ENCODE assay signal across 18 mouse cellular contexts in the genomic region with DNA sequence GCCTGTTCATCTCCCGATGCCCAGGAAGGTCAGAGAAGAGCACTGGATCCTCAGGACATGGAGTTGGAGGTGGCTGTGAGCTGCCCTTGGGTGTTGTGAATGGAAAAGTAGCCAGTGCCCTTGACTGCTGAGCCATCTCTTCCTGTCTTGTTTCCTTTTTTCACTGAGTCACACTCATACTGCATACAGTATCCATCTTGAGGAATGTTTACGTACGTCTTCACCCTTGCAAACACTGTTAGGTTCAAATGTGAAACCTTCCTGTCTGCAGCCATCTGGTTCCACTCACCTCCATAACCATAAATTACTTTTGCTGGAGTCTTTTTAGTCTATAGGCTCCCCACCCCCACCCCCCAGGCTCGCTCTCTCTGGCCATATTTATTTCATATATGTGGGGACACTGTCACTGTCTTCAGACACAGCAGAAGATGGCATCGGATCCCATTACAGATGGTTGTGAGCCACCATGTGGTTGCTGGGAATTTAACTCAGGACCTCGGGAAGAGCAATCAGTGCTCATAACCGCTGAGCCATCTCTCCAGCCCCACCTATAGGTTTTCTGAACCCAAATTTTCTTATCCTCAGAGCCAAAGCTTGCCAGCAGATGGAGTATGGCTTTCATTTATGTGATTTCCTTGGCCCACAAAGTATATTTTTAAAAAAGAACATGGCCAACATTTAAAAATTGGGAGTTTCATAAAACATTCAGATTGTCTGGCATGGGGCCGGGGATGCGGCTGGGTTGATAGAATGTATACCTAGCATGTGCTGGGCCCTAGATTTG. TPM values are rescaled to one million over a fixed set of nuclear protein-coding genes. Genes with fewer than 3 reads are reported as not detected.
A peak's percentile ranks its signal among the peaks of the same experiment; 100 is the strongest.
DNase-seq lines count a peak whose midpoint lies in the region; ATAC-seq and TF ChIP-seq lines count a peak whose summit lies in the region.
"Had no signal": no experiment of that assay in that cellular context is flagged by ENCODE, and none has a peak within 500 bp of the region (broad histone marks: within the 10 kb centered on the region; RNA-seq: fewer than 3 reads in every experiment).

No protein-coding gene starts in this region.

- no peaks in the 10 kb centered on the region for H3K9me3 ChIP-seq in forebrain, postnatal 0 days (ENCODE audit: low read length)
- no peaks in the 10 kb centered on the region for H3K9me3 ChIP-seq in forebrain, embryonic 15.5 days
- no peaks in the 10 kb centered on the region for H3K9me3 ChIP-seq in heart, embryonic 15.5 days (replicated peaks)
- H3K9me3 ChIP-seq in lung, postnatal 0 days (ENCODE audit: low read length) = no peaks in the 10 kb centered on the region
- no peaks in the 10 kb centered on the region for H3K9me3 ChIP-seq in limb, embryonic 10.5 days (replicated peaks)
- H3K9me3 ChIP-seq: forebrain, embryonic 13.5 days; liver, embryonic 12.5 days; lung, embryonic 15.5 days had no signal

- DNase-seq in forebrain, postnatal 0 days = peak; percentile 9
- DNase-seq in heart, postnatal 25 days (ENCODE audit: low spot score) = no peak
- DNase-seq in lung, postnatal 0 days (ENCODE audit: low spot score) = no peak
- no peak for DNase-seq in lung, postnatal 10 days
- no peak for DNase-seq in limb, embryonic 10.5 days (ENCODE audit: low spot score)
- DNase-seq in thymus, postnatal 4 days = no peak
- DNase-seq: cerebellum, postnatal 14 days; embryo, embryonic 11 days; kidney, adult 8-10 months; layer of hippocampus, postnatal 36 days; right cerebral cortex, adult 18-20 months; thymus, adult 18-20 months had no signal

- TF ChIP-seq CTCF in forebrain, postnatal 0 days (IDR thresholded peaks at IDR 0.05; ENCODE audit: low read depth) = peak; percentile 43
- TF ChIP-seq CTCF in lung, postnatal 0 days (IDR thresholded peaks at IDR 0.05) = peak; percentile 6; the same call in 1 of the 2 replicates

- no peak overlapping the region for H3K4me2 ChIP-seq in forebrain, postnatal 0 days (ENCODE audit: low read depth)
- H3K4me2 ChIP-seq in forebrain, embryonic 15.5 days (replicated peaks) = no peak overlapping the region
- H3K4me2 ChIP-seq in heart, embryonic 15.5 days = no peak overlapping the region
- H3K4me2 ChIP-seq in lung, postnatal 0 days (replicated peaks; ENCODE audit: low read depth, low read length) = no peak overlapping the region
- H3K4me2 ChIP-seq: forebrain, embryonic 13.5 days; liver, embryonic 12.5 days; lung, embryonic 15.5 days had no signal

- no peaks in the 10 kb centered on the region for H3K4me1 ChIP-seq in forebrain, postnatal 0 days (ENCODE audit: insufficient read depth)
- H3K4me1 ChIP-seq in forebrain, embryonic 15.5 days = no peaks in the 10 kb centered on the region
- peaks cover 77% of the 10 kb centered on the region for H3K4me1 ChIP-seq in heart, embryonic 15.5 days (replicated peaks)
- no peaks in the 10 kb centered on the region for H3K4me1 ChIP-seq in lung, postnatal 0 days (ENCODE audit: insufficient read depth, low read depth, low read length)
- H3K4me1 ChIP-seq in limb, embryonic 10.5 days = peaks cover 43% of the 10 kb centered on the region
- H3K4me1 ChIP-seq: forebrain, embryonic 13.5 days had no signal

- ATAC-seq in forebrain, postnatal 0 days = no peak
- no peak for ATAC-seq in forebrain, embryonic 15.5 days (replicated peaks)
- no peak for ATAC-seq in heart, embryonic 15.5 days (replicated peaks; ENCODE audit: insufficient number of reproducible peaks, insufficient read depth, low FRiP score, low read depth)
- ATAC-seq in lung, postnatal 0 days = no peak
- ATAC-seq: forebrain, embryonic 13.5 days; hindbrain, embryonic 16.5 days; liver, embryonic 12.5 days had no signal

- no peaks in the 10 kb centered on the region for H3K27me3 ChIP-seq in forebrain, postnatal 0 days (ENCODE audit: insufficient read depth, low read length)
- no peaks in the 10 kb centered on the region for H3K27me3 ChIP-seq in forebrain, embryonic 15.5 days
- H3K27me3 ChIP-seq in heart, embryonic 15.5 days = no peaks in the 10 kb centered on the region
- H3K27me3 ChIP-seq in lung, postnatal 0 days (replicated peaks; ENCODE audit: insufficient read depth, low read length) = no peaks in the 10 kb centered on the region
- no peaks in the 10 kb centered on the region for H3K27me3 ChIP-seq in limb, embryonic 10.5 days (ENCODE audit: low read depth, poor library complexity, severe bottlenecking)
- H3K27me3 ChIP-seq: forebrain, embryonic 13.5 days; lung, embryonic 15.5 days had no signal

- WGBS in forebrain, postnatal 0 days = 84% methylated on average over 9 of the region's 9 CpGs
- WGBS in forebrain, embryonic 15.5 days = 83% methylated on average over 9 of the region's 9 CpGs
- 78% methylated on average over 9 of the region's 9 CpGs for WGBS in heart, embryonic 15.5 days
- 65% methylated on average over 9 of the region's 9 CpGs for WGBS in lung, postnatal 0 days
- 68% methylated on average over 9 of the region's 9 CpGs for WGBS in limb, embryonic 10.5 days

- H3K4me3 ChIP-seq in forebrain, postnatal 0 days (ENCODE audit: low read depth, low read length) = no peak overlapping the region
- H3K4me3 ChIP-seq in forebrain, embryonic 15.5 days = no peak overlapping the region
- no peak overlapping the region for H3K4me3 ChIP-seq in heart, embryonic 15.5 days
- H3K4me3 ChIP-seq in lung, postnatal 0 days (ENCODE audit: low read depth, low read length) = no peak overlapping the region
- H3K4me3 ChIP-seq in limb, embryonic 10.5 days = no peak overlapping the region
- H3K4me3 ChIP-seq: forebrain, embryonic 13.5 days; liver, embryonic 12.5 days; lung, embryonic 15.5 days had no signal

- intact Hi-C loops in heart, postnatal 25 days (cut with DNase I) = no loop called here

- H3K27ac ChIP-seq in forebrain, postnatal 0 days (ENCODE audit: low read depth, low read length) = no peak overlapping the region
- H3K27ac ChIP-seq in forebrain, embryonic 15.5 days (replicated peaks) = no peak overlapping the region
- H3K27ac ChIP-seq in heart, embryonic 15.5 days = peak overlapping the region; percentile 85
- H3K27ac ChIP-seq in lung, postnatal 0 days (ENCODE audit: low read length) = no peak overlapping the region
- H3K27ac ChIP-seq in limb, embryonic 10.5 days = peak overlapping the region; percentile 53; the same call in 1 of the 2 replicates
- H3K27ac ChIP-seq: forebrain, embryonic 13.5 days; liver, embryonic 12.5 days; lung, embryonic 15.5 days had no signal

- H3K36me3 ChIP-seq in forebrain, postnatal 0 days (ENCODE audit: insufficient read depth) = no peaks in the 10 kb centered on the region
- H3K36me3 ChIP-seq in forebrain, embryonic 15.5 days = no peaks in the 10 kb centered on the region
- no peaks in the 10 kb centered on the region for H3K36me3 ChIP-seq in heart, embryonic 15.5 days
- no peaks in the 10 kb centered on the region for H3K36me3 ChIP-seq in lung, postnatal 0 days (ENCODE audit: insufficient read depth, low read length)
- no peaks in the 10 kb centered on the region for H3K36me3 ChIP-seq in limb, embryonic 10.5 days
- H3K36me3 ChIP-seq: liver, embryonic 12.5 days; lung, embryonic 15.5 days had no signal

- no peak overlapping the region for H3K9ac ChIP-seq in forebrain, postnatal 0 days
- no peak overlapping the region for H3K9ac ChIP-seq in forebrain, embryonic 15.5 days (replicated peaks)
- H3K9ac ChIP-seq in heart, embryonic 15.5 days = no peak overlapping the region
- no peak overlapping the region for H3K9ac ChIP-seq in lung, postnatal 0 days (replicated peaks; ENCODE audit: low read depth)
- H3K9ac ChIP-seq: forebrain, embryonic 13.5 days; liver, embryonic 12.5 days; lung, embryonic 15.5 days had no signal

- TF ChIP-seq EP300 in lung, postnatal 0 days (IDR thresholded peaks at IDR 0.05) = no peak

RNA-seq across cellular contexts. Expression of a gene that starts 51.0 kb away (rescaled TPM):
- total RNA-seq in forebrain, postnatal 0 days (2014; rRNA removed) = 2.9 and 3.4 TPM in 2 replicates
- 1.1 and 1.4 TPM in 2 replicates for polyA plus RNA-seq in forebrain, postnatal 0 days (2015; fragmentation: Nextera tagmentation; extraction: Ambion mirVana)
- 4.9 and 6.1 TPM in 2 replicates for polyA plus RNA-seq in forebrain, embryonic 15.5 days (2015; fragmentation: Nextera tagmentation; extraction: Ambion mirVana)
- polyA plus RNA-seq in heart, embryonic 15.5 days (2015; fragmentation: Nextera tagmentation; extraction: Ambion mirVana) = 39.9 and 44.4 TPM in 2 replicates
- 100 to 1,000 TPM; 203 to 227 TPM for total RNA-seq in heart, postnatal 25 days (2021)
- polyA plus RNA-seq in lung, postnatal 0 days (2015; fragmentation: Nextera tagmentation; extraction: Ambion mirVana) = 0.51 and 0.58 TPM in 2 replicates
- polyA plus RNA-seq in limb, embryonic 10.5 days (2016; fragmentation: Nextera tagmentation; extraction: Ambion mirVana) = 0.73 and 1.9 TPM in 2 replicates

Comparison
In these comparisons a context has a peak if more than half of its experiments do, and no peak if none do; other contexts are left out.
1. H3K27ac ChIP-seq: peak in heart, embryonic 15.5 days (single experiment) and limb, embryonic 10.5 days (single experiment); none in forebrain, postnatal 0 days (single experiment), forebrain, embryonic 15.5 days (single experiment) and lung, postnatal 0 days (single experiment).